Mouse (Mus musculus): ENCODE measurements around the gene Fgf11. TPM values are rescaled to one million over a fixed set of nuclear protein-coding genes. Genes with fewer than 3 reads are reported as not detected.

Fgf11 gene
- polyA plus RNA-seq, 1 experiment from 2014 or later, result 3.7 TPM

DNA sequence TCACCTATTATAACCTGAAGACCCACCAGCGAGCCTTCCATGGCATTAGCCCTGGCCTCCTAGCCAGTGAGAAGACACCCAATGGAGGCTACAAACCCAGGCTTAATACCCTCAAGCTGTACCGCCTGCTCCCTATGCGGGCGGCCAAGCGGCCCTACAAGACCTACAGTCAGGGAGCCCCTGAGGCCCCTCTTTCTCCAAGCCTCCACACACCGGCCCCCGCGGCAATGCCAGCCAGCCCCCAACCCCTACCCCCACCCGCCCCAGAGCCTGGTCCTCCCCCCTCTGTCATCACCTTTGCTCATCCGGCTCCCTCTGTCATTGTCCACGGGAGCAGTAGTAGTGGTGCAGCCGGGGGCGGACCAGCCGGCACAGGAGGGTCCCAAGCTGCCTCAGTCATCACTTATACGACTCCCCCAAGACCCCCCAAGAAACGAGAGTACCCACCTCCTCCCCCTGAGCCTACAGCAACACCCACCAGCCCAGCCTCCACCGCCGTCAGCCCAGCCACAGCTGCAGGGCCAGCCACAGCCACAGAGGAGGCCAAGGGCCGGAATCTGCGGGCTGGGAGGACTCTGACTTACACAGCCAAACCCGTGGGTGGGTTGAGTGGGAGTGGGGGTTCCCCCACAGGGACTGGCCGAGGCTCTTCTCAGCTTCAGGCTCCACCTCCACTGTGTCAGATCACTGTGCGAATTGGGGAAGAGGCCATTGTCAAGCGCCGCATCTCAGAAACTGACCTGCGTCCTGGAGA, 24.0 kb downstream of the Fgf11 start:
- Histone ChIP-seq H3K4me3 (no peak overlapping the region), H3K27ac (no peak overlapping the region), H3K9me3 (replicated peaks) (no peaks in the 10 kb centered on the region), H3K27me3 (peaks cover 31% of the 10 kb centered on the region), H3K4me1 (peaks cover 10% of the 10 kb centered on the region; the same call in 1 of the 2 replicates), H3K4me2 (replicated peaks) (no peak overlapping the region), H3K36me3 (peaks cover 11% of the 10 kb centered on the region; the same call in 1 of the 2 replicates), H3K9ac (no peak overlapping the region)
- ATAC-seq (ENCODE audit: low FRiP score), result no peak
- 63% methylated on average over 25 of the region's 26 CpGs for WGBS

GRCm38 (mm10) chr11:69776488-69776887, 25.2 kb downstream of the Fgf11 start:
- peaks cover 31% of the 10 kb centered on the region for H3K27me3 ChIP-seq
- no peak overlapping the region for H3K4me2 ChIP-seq (replicated peaks)
- H3K4me1 ChIP-seq, result peaks cover 7% of the 10 kb centered on the region; the same call in 1 of the 2 replicates
- no peak overlapping the region for H3K27ac ChIP-seq
- peaks cover 11% of the 10 kb centered on the region; the same call in 1 of the 2 replicates for H3K36me3 ChIP-seq
- no peak overlapping the region for H3K4me3 ChIP-seq
- 82% methylated on average over 20 of the region's 20 CpGs for WGBS
- H3K9ac ChIP-seq, result no peak overlapping the region
- no peak for ATAC-seq (ENCODE audit: low FRiP score)
- no peaks in the 10 kb centered on the region for H3K9me3 ChIP-seq (replicated peaks)

- Histone ChIP-seq H3K27me3 (peaks cover 29% of the 10 kb centered on the region), H3K9ac (no peak overlapping the region), H3K27ac (no peak overlapping the region), H3K4me2 (replicated peaks) (no peak overlapping the region), H3K4me3 (no peak overlapping the region), H3K9me3 (replicated peaks) (no peaks in the 10 kb centered on the region), H3K4me1 (peaks cover 7% of the 10 kb centered on the region; the same call in 1 of the 2 replicates), H3K36me3 (peaks cover 11% of the 10 kb centered on the region; the same call in 1 of the 2 replicates)
- no peak for ATAC-seq (ENCODE audit: low FRiP score)
- WGBS, result 72% methylated on average over 10 of the region's 10 CpGs
Observed at GRCm38 (mm10) chr11:69775716-69776115, 25.9 kb downstream of the Fgf11 start.

DNA sequence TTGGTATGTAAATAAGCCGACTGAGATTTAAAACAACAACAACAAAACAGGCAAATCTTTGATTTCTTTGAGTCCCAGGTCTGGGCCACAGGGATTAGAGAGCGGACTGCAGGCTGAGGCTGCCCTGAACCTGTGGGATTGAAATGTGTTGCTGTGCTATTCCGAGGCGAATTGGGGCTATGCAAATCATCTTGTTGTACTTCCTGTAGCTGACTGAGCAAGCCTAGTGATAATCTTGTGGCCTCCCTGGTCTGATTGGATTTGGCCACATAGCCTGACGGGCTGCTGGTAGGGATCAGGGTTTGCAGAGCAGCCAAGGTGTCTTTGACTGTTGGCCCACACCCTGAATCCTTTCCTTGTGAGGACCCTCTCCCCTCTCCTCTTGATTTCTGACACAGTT, 26.7 kb downstream of the Fgf11 start:
- WGBS, result 60% methylated on average over 5 of the region's 5 CpGs
- Histone ChIP-seq H3K27me3 (peaks cover 25% of the 10 kb centered on the region), H3K4me1 (peaks cover 7% of the 10 kb centered on the region; the same call in 1 of the 2 replicates), H3K4me3 (no peak overlapping the region), H3K36me3 (peaks cover 11% of the 10 kb centered on the region; the same call in 1 of the 2 replicates), H3K27ac (no peak overlapping the region), H3K9ac (no peak overlapping the region), H3K9me3 (replicated peaks) (no peaks in the 10 kb centered on the region), H3K4me2 (replicated peaks) (no peak overlapping the region)
- no peak for ATAC-seq (ENCODE audit: low FRiP score)

- Histone ChIP-seq H3K9me3 (replicated peaks) (no peaks in the 10 kb centered on the region), H3K27me3 (no peaks in the 10 kb centered on the region), H3K4me2 (replicated peaks) (peak overlapping the region; percentile 81), H3K4me1 (peaks cover 23% of the 10 kb centered on the region), H3K9ac (no peak overlapping the region), H3K36me3 (no peaks in the 10 kb centered on the region), H3K27ac (no peak overlapping the region), H3K4me3 (no peak overlapping the region)
- 70% methylated on average over 4 of the region's 4 CpGs for WGBS
- no peak for ATAC-seq (ENCODE audit: low FRiP score)
Observed at GRCm38 (mm10) chr11:69767625-69767909, 34.1 kb downstream of the Fgf11 start.

- Histone ChIP-seq H3K4me1 (peaks cover 23% of the 10 kb centered on the region), H3K9ac (peak overlapping the region; percentile 94), H3K4me2 (replicated peaks) (peak overlapping the region; percentile 81), H3K36me3 (no peaks in the 10 kb centered on the region), H3K9me3 (replicated peaks) (no peaks in the 10 kb centered on the region), H3K27ac (0 out of 2 replicates have a peak overlapping the region, but pooled peaks have one; percentile 0), H3K27me3 (no peaks in the 10 kb centered on the region), H3K4me3 (peak overlapping the region; percentile 82)
- WGBS, result 66% methylated on average over 13 of the region's 13 CpGs
- ATAC-seq (ENCODE audit: low FRiP score), result no peak
Observed at GRCm38 (mm10) chr11:69766872-69767624, 34.6 kb downstream of the Fgf11 start.

- WGBS, result 0% methylated on average over 37 of the region's 37 CpGs
- H3K27ac ChIP-seq, result peak overlapping the region; percentile 85
Observed at GRCm38 (mm10) chr11:69766126-69766609, 35.5 kb downstream of the Fgf11 start.

GRCm38 (mm10) chr11:69765221-69766125, 36.2 kb downstream of the Fgf11 start, which contains the start of gene Zbtb4:
Gene Zbtb4 (plus strand): TSS chr11:69765912.
- peak; percentile 74 for ATAC-seq (ENCODE audit: low FRiP score)
- Histone ChIP-seq H3K4me1 (peaks cover 25% of the 10 kb centered on the region), H3K27ac (peak within 1 kb of the TSS; percentile 85), H3K27me3 (no peaks in the 10 kb centered on the region), H3K4me3 (peak within 1 kb of the TSS; percentile 82), H3K9ac (peak within 1 kb of the TSS; percentile 94), H3K4me2 (replicated peaks) (peak within 1 kb of the TSS; percentile 81), H3K9me3 (replicated peaks) (no peaks in the 10 kb centered on the region), H3K36me3 (no peaks in the 10 kb centered on the region)
- WGBS, result 25% methylated on average over 33 of the region's 55 CpGs

More at GRCm38 (mm10) chr11:69766126-69766609, 35.5 kb downstream of the Fgf11 start:
- H3K36me3 ChIP-seq, result no peaks in the 10 kb centered on the region
- H3K4me1 ChIP-seq, result peaks cover 23% of the 10 kb centered on the region
- peak overlapping the region; percentile 94 for H3K9ac ChIP-seq
- H3K4me2 ChIP-seq (replicated peaks), result peak overlapping the region; percentile 81
- no peaks in the 10 kb centered on the region for H3K27me3 ChIP-seq
- peak; percentile 87 for ATAC-seq (ENCODE audit: low FRiP score)
- peak overlapping the region; percentile 82 for H3K4me3 ChIP-seq
- H3K9me3 ChIP-seq (replicated peaks), result no peaks in the 10 kb centered on the region

DNA sequence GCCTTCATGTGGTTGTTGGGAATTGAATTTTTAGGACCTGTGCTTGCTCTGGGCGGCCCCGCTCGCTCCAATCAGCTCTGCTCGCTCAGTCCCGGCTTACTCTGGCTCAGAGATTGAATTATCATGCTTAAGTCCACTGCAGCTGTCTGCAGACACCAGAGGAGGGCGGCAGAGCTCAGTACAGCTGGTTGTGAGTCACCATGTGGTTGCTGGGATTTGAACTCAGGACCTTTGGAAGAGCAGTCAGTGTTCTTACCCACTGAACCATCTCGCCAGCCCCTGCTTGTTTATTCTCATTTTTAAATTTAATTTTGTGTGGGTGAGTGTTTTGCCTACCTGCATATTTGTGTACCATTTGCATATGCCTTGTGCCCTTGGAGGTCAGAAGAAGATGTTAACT, 38.1 kb downstream of the Fgf11 start:
- H3K4me1 ChIP-seq, result peaks cover 33% of the 10 kb centered on the region
- 64% methylated on average over 7 of the region's 7 CpGs for WGBS
- no peak overlapping the region for H3K4me2 ChIP-seq (replicated peaks)
- H3K27ac ChIP-seq, result no peak overlapping the region
- no peaks in the 10 kb centered on the region for H3K9me3 ChIP-seq (replicated peaks)
- H3K9ac ChIP-seq, result no peak overlapping the region
- H3K36me3 ChIP-seq, result no peaks in the 10 kb centered on the region
- no peak for ATAC-seq (ENCODE audit: low FRiP score)
- no peaks in the 10 kb centered on the region for H3K27me3 ChIP-seq
- H3K4me3 ChIP-seq, result no peak overlapping the region

GRCm38 (mm10) chr11:69761868-69762267, 39.8 kb downstream of the Fgf11 start, which contains the start of gene Slc35g3:
Gene Slc35g3 (minus strand): TSS chr11:69761968.
- peak within 1 kb of the TSS; percentile 81; the same call in 1 of the 2 replicates for H3K9ac ChIP-seq
- H3K4me1 ChIP-seq, result peaks cover 31% of the 10 kb centered on the region
- peak within 1 kb of the TSS; percentile 98 for H3K27ac ChIP-seq
- H3K4me3 ChIP-seq, result no peak within 1 kb of the TSS
- ATAC-seq (ENCODE audit: low FRiP score), result no peak
- H3K36me3 ChIP-seq, result no peaks in the 10 kb centered on the region
- H3K27me3 ChIP-seq, result no peaks in the 10 kb centered on the region
- WGBS, result 86% methylated on average over 1 of the region's 1 CpGs
- H3K9me3 ChIP-seq (replicated peaks), result no peaks in the 10 kb centered on the region
- H3K4me2 ChIP-seq (replicated peaks), result no peak within 1 kb of the TSS

DNA sequence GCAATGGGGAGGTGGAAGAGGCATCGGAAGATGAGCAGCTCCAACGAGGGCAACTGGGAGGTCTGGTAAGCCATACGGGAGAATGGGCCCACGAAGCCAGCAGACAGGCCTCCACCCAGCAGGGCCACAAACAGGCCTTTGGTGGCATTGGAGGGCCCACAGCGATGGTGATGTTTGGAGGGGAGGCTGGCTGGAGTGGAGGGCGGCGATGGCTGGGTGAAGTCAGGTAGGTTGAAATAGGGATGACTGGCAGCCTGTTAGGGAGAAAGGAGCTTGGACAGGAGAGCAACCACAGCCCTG, 40.8 kb downstream of the Fgf11 start:
- ATAC-seq (ENCODE audit: low FRiP score), result no peak
- 93% methylated on average over 7 of the region's 7 CpGs for WGBS
- Histone ChIP-seq H3K4me2 (replicated peaks) (no peak overlapping the region), H3K9me3 (replicated peaks) (no peaks in the 10 kb centered on the region), H3K4me3 (no peak overlapping the region), H3K27me3 (no peaks in the 10 kb centered on the region), H3K36me3 (no peaks in the 10 kb centered on the region), H3K4me1 (peaks cover 32% of the 10 kb centered on the region), H3K27ac (peak overlapping the region; percentile 98), H3K9ac (peak overlapping the region; percentile 81; the same call in 1 of the 2 replicates)

Data from hindbrain, embryonic 12.5 days (tissue).